Mouse (Mus musculus) CH12.LX (cell line): ENCODE data around the gene Ccdc103. TPM values are rescaled to one million over a fixed set of nuclear protein-coding genes. Genes with fewer than 3 reads are reported as not detected.
A peak's percentile ranks its signal among the peaks of the same experiment; 100 is the strongest.

ENCODE experiments used
- DNase-seq: peaks from one replicate; pipeline ENCODE4 v3.0.0-alpha.2; 2013; ENCODE audit errors: extremely low read depth
- H3K27ac ChIP-seq: 2 replicates; pipeline ENCODE4 v1.5.1; 2012; ENCODE audit warnings: low read depth, mild to moderate bottlenecking, control low read depth, moderate library complexity; ENCODE audit not compliant: insufficient read depth
- H3K27me3 ChIP-seq: replicated peaks from 2 replicates; pipeline ENCODE3; 2012; ENCODE audit warnings: inconsistent platforms
- H3K36me3 ChIP-seq, 2 experiments: replicated peaks in 1 of 2; 2 replicates each; pipeline versions ENCODE3 to v1.6.1; 2012; ENCODE audit warnings: inconsistent platforms in 1 of 2, low read length in 1 of 2, mild to moderate bottlenecking in 1 of 2, mixed read lengths in 1 of 2, moderate library complexity in 1 of 2; ENCODE audit not compliant: control insufficient read depth in 1 of 2, insufficient read depth in 1 of 2
- H3K4me1 ChIP-seq, 2 experiments: 2 replicates each; pipeline ENCODE4 v1.6.1; 2012; ENCODE audit warnings: inconsistent platforms in 1 of 2, moderate library complexity in 1 of 2; ENCODE audit not compliant: insufficient read depth in 2 of 2, control insufficient read depth in 1 of 2
- H3K4me2 ChIP-seq: 2 replicates; pipeline ENCODE4 v1.6.1; 2012; ENCODE audit warnings: low read depth, mild to moderate bottlenecking, control low read depth; ENCODE audit not compliant: poor library complexity, insufficient read depth, severe bottlenecking
- H3K4me3 ChIP-seq, 3 experiments: fragments of 150-350 bp in 1 of 3; sonication (generic) in 1 of 3; replicated peaks in 1 of 3; 2 replicates each; pipeline versions ENCODE3 to v1.5.1; 2011 to 2012; ENCODE audit warnings: low read depth in 2 of 3, low read length in 2 of 3, mild to moderate bottlenecking in 2 of 3, moderate library complexity in 2 of 3, control low read depth in 1 of 3, improper control_type of control experiment in 1 of 3, inconsistent platforms in 1 of 3, mixed read lengths in 1 of 3; ENCODE audit not compliant: poor library complexity in 1 of 3
- H3K79me2 ChIP-seq: replicated peaks from 2 replicates; pipeline ENCODE4 v1.6.1; 2012; ENCODE audit warnings: mild to moderate bottlenecking, moderate library complexity; ENCODE audit not compliant: control insufficient read depth, poor library complexity, insufficient read depth, severe bottlenecking; ENCODE audit errors: extremely low read depth
- H3K9ac ChIP-seq: 2 replicates; pipeline ENCODE4 v1.6.1; 2012; ENCODE audit warnings: low read depth, mild to moderate bottlenecking, control low read depth, moderate library complexity; ENCODE audit not compliant: insufficient read depth
- H3K9me3 ChIP-seq: replicated peaks from 2 replicates; pipeline ENCODE3; 2012; ENCODE audit warnings: low read length, inconsistent platforms, mixed read lengths
- BHLHE40 ChIP-seq: IDR thresholded peaks from 2 replicates; pipeline ENCODE4 v1.6.1; 2011; ENCODE audit warnings: mild to moderate bottlenecking, low read depth, low read length, improper control_type of control experiment
- CHD1 ChIP-seq: IDR thresholded peaks from 2 replicates; pipeline ENCODE4 v1.6.1; 2012; ENCODE audit warnings: low read depth, low read length, improper control_type of control experiment, inconsistent platforms
- CHD2 ChIP-seq: IDR thresholded peaks from 2 replicates; pipeline ENCODE4 v1.6.1; 2011; ENCODE audit warnings: low read length, improper control_type of control experiment
- CTCF ChIP-seq, 2 experiments: IDR thresholded peaks in 1 of 2; conservative IDR thresholded peaks in 1 of 2; 2 replicates each; pipeline ENCODE4 v1.5.1; 2011 to 2012; ENCODE audit warnings: low read depth in 2 of 2, low read length in 2 of 2, improper control_type of control experiment in 1 of 2, inconsistent platforms in 1 of 2, mild to moderate bottlenecking in 1 of 2, moderate library complexity in 1 of 2
- E2F4 ChIP-seq: IDR thresholded peaks from 2 replicates; pipeline ENCODE4 v1.6.1; 2011; ENCODE audit warnings: low read depth, low read length, improper control_type of control experiment; ENCODE audit not compliant: insufficient replicate concordance
- ELF1 ChIP-seq: IDR thresholded peaks from 2 replicates; pipeline ENCODE4 v1.6.1; 2014; ENCODE audit warnings: low read depth, mild to moderate bottlenecking, inconsistent platforms, low read length, improper control_type of control experiment
- EP300 ChIP-seq: IDR thresholded peaks from 2 replicates; pipeline ENCODE4 v1.6.1; 2011; ENCODE audit warnings: low read length, improper control_type of control experiment
- ETS1 ChIP-seq: conservative IDR thresholded peaks from 2 replicates; pipeline ENCODE4 v1.6.1; 2012; ENCODE audit warnings: low read depth, mild to moderate bottlenecking, inconsistent platforms, low read length, improper control_type of control experiment, moderate library complexity
- GABPA ChIP-seq: IDR thresholded peaks from 2 replicates; pipeline ENCODE4 v1.6.1; 2012; ENCODE audit warnings: low read depth, low read length, improper control_type of control experiment, inconsistent platforms; ENCODE audit not compliant: insufficient replicate concordance
- IRF4 ChIP-seq: IDR thresholded peaks from 2 replicates; pipeline ENCODE4 v1.6.1; 2014; ENCODE audit warnings: low read depth, mild to moderate bottlenecking, inconsistent platforms, low read length, improper control_type of control experiment
- JUN ChIP-seq: IDR thresholded peaks from 2 replicates; pipeline ENCODE4 v1.6.1; 2011; ENCODE audit warnings: low read depth, mild to moderate bottlenecking, low read length, improper control_type of control experiment, moderate library complexity; ENCODE audit not compliant: insufficient read depth
- JUND ChIP-seq: conservative IDR thresholded peaks from 2 replicates; pipeline ENCODE4 v1.6.1; 2011; ENCODE audit warnings: low read depth, low read length, improper control_type of control experiment
- MAFK ChIP-seq: IDR thresholded peaks from 2 replicates; pipeline ENCODE4 v1.6.1; 2011; ENCODE audit warnings: low read length, improper control_type of control experiment; ENCODE audit not compliant: insufficient replicate concordance
- MAZ ChIP-seq: IDR thresholded peaks from 2 replicates; pipeline ENCODE4 v1.6.1; 2012; ENCODE audit warnings: low read depth, mild to moderate bottlenecking, inconsistent platforms, low read length, improper control_type of control experiment, moderate library complexity
- MEF2A ChIP-seq: IDR thresholded peaks from 2 replicates; pipeline ENCODE4 v1.6.1; 2014; ENCODE audit warnings: low read depth, mild to moderate bottlenecking, inconsistent platforms, low read length, improper control_type of control experiment, borderline replicate concordance
- MXI1 ChIP-seq: IDR thresholded peaks from 2 replicates; pipeline ENCODE4 v1.6.1; 2011; ENCODE audit warnings: mild to moderate bottlenecking, low read depth, low read length, improper control_type of control experiment
- RAD21 ChIP-seq: IDR thresholded peaks from 2 replicates; pipeline ENCODE4 v1.6.1; 2011; ENCODE audit warnings: low read depth, mild to moderate bottlenecking, low read length, improper control_type of control experiment, moderate library complexity
- RCOR1 ChIP-seq: conservative IDR thresholded peaks from 2 replicates; pipeline ENCODE4 v1.6.1; 2012; ENCODE audit warnings: low read depth, mild to moderate bottlenecking, inconsistent platforms, low read length, improper control_type of control experiment
- SIN3A ChIP-seq: IDR thresholded peaks from 2 replicates; pipeline ENCODE4 v1.6.1; 2012; ENCODE audit warnings: low read length, improper control_type of control experiment, inconsistent platforms
- SMC3 ChIP-seq: IDR thresholded peaks from 2 replicates; pipeline ENCODE4 v1.6.1; 2011; ENCODE audit warnings: low read depth, low read length, improper control_type of control experiment
- TCF12 ChIP-seq: IDR thresholded peaks from 2 replicates; pipeline ENCODE4 v1.6.1; 2014; ENCODE audit warnings: low read depth, mild to moderate bottlenecking, inconsistent platforms, low read length, improper control_type of control experiment
- USF1 ChIP-seq: IDR thresholded peaks from 2 replicates; pipeline ENCODE4 v1.6.1; 2014; ENCODE audit warnings: low read depth, mild to moderate bottlenecking, inconsistent platforms, low read length, improper control_type of control experiment
- USF2 ChIP-seq: conservative IDR thresholded peaks from 2 replicates; pipeline ENCODE4 v1.6.1; 2011; ENCODE audit warnings: low read depth, low read length, improper control_type of control experiment
- ZC3H11A ChIP-seq: IDR thresholded peaks from 2 replicates; pipeline ENCODE4 v1.6.1; 2012; ENCODE audit warnings: low read depth, mild to moderate bottlenecking, inconsistent platforms, low read length, improper control_type of control experiment
- ZKSCAN1 ChIP-seq: IDR thresholded peaks from 2 replicates; pipeline ENCODE4 v1.6.1; 2012; ENCODE audit warnings: low read depth, inconsistent platforms, low read length, improper control_type of control experiment, borderline replicate concordance
- dilution Hi-C: fragments of 300-500 bp; cut with MboI; formaldehyde crosslinking; loops from 2 replicates; pipeline ENCODE4 v1.14.3; 2020; ENCODE audit warnings: low sequenced_read_pairs; ENCODE audit not compliant: extremely low pct_unique_long_range_greater_than_20kb, extremely low pct_ligation_motif_present
- in situ Hi-C: fragments of 300-500 bp; cut with MboI; formaldehyde crosslinking; loops from 3 replicates; pipeline ENCODE4 v1.14.3; 2019; ENCODE audit warnings: low sequenced_read_pairs, low pct_ligation_motif_present, low pct_unique_long_range_greater_than_20kb, mixed read lengths
- polyA plus RNA-seq: library from polyadenylated mRNA; unstranded; fragments of >175 nt; gene quantifications from 2 replicates; pipeline ENCODE4 v1.2.1, GENCODE M21; 2012; ENCODE audit warnings: low read depth; ENCODE audit not compliant: insufficient read length
- total RNA-seq, 2 experiments: library from RNA; depleted of rRNA; stranded (reverse); fragments of 300-350 nt in 1 of 2; fragments of >200 nt in 1 of 2; gene quantifications; 2 replicates each; pipeline ENCODE4 v1.2.3; 2012 to 2014

The Ccdc103 gene
- total and polyA plus RNA-seq, 3 experiments = 0.20 to 0.58 (median 0.42) TPM

GRCm38 (mm10) chr11:102853760-102854159 is 27.2 kb upstream of the Ccdc103 start:
- peak; percentile 26; the same call in 1 of the 2 replicates for TF ChIP-seq SMC3
- TF ChIP-seq ZC3H11A = no peak
- no peak for TF ChIP-seq BHLHE40
- no peak for TF ChIP-seq SIN3A
- TF ChIP-seq RAD21 = peak; percentile 53
- TF ChIP-seq CHD1 = no peak
- TF ChIP-seq CTCF (conservative IDR thresholded peaks at IDR 0.05 in 1 of 2, IDR thresholded peaks at IDR 0.05 in 1 of 2; ENCODE audit: low read depth in 2 of 2, low read length in 2 of 2) = peak; percentile 50 to 68
- no peak for TF ChIP-seq ZKSCAN1
- TF ChIP-seq TCF12 = no peak
- no peak overlapping the region for H3K4me2 ChIP-seq
- H3K79me2 ChIP-seq = no peaks in the 10 kb centered on the region
- no peak overlapping the region for H3K4me3 ChIP-seq
- H3K27ac ChIP-seq = no peak overlapping the region
- in situ Hi-C loops = no loop called here
- no peaks in the 10 kb centered on the region for H3K4me1 ChIP-seq
- H3K9me3 ChIP-seq = no peaks in the 10 kb centered on the region
- DNase-seq = peak; percentile 15
- H3K36me3 ChIP-seq = peaks cover 85 to 97% of the 10 kb centered on the region in 2 experiments
- H3K9ac ChIP-seq = no peak overlapping the region
- H3K27me3 ChIP-seq = no peaks in the 10 kb centered on the region
- dilution Hi-C loops = no loop called here

- no peak for TF ChIP-seq MAFK
- no peak for TF ChIP-seq USF2
- no peak for TF ChIP-seq E2F4
- TF ChIP-seq, all 38 proteins: peak for 0
- in situ Hi-C loops (no loop called here), dilution Hi-C loops (no loop called here)
- no peaks in the 10 kb centered on the region for H3K79me2 ChIP-seq
- no peak overlapping the region for H3K4me2 ChIP-seq
- no peak overlapping the region for H3K4me3 ChIP-seq
- H3K36me3 ChIP-seq = peaks cover 86 to 97% of the 10 kb centered on the region in 2 experiments
- H3K9me3 ChIP-seq = no peaks in the 10 kb centered on the region
- H3K27ac ChIP-seq = no peak overlapping the region
- no peaks in the 10 kb centered on the region for H3K27me3 ChIP-seq
- H3K9ac ChIP-seq = no peak overlapping the region
- DNase-seq = no peak
- no peaks in the 10 kb centered on the region for H3K4me1 ChIP-seq
Measured at GRCm38 (mm10) chr11:102855941-102856340, 25.1 kb upstream of the Ccdc103 start.

- in situ Hi-C loops (no loop called here), dilution Hi-C loops (no loop called here)
- Histone ChIP-seq H3K4me3 (no peak overlapping the region), H3K4me2 (no peak overlapping the region), H3K36me3 (peaks cover 89 to 97% of the 10 kb centered on the region in 2 experiments), H3K9me3 (no peaks in the 10 kb centered on the region), H3K4me1 (no peaks in the 10 kb centered on the region), H3K79me2 (no peaks in the 10 kb centered on the region), H3K27ac (no peak overlapping the region), H3K9ac (no peak overlapping the region), H3K27me3 (no peaks in the 10 kb centered on the region)
- TF ChIP-seq USF1 (no peak), IRF4 (no peak), RCOR1 (no peak), JUND (no peak), JUN (no peak), E2F4 (no peak), GABPA (no peak), MEF2A (no peak), MXI1 (no peak), CHD2 (no peak), RAD21 (no peak), EP300 (no peak), MAZ (no peak), SMC3 (no peak), ETS1 (no peak), ELF1 (no peak), USF2 (no peak), SIN3A (no peak)
- no peak for DNase-seq
Measured at GRCm38 (mm10) chr11:102858951-102859350, 22.1 kb upstream of the Ccdc103 start.
